8 mouse cellular contexts compared by ENCODE assay signal in the genomic region with DNA sequence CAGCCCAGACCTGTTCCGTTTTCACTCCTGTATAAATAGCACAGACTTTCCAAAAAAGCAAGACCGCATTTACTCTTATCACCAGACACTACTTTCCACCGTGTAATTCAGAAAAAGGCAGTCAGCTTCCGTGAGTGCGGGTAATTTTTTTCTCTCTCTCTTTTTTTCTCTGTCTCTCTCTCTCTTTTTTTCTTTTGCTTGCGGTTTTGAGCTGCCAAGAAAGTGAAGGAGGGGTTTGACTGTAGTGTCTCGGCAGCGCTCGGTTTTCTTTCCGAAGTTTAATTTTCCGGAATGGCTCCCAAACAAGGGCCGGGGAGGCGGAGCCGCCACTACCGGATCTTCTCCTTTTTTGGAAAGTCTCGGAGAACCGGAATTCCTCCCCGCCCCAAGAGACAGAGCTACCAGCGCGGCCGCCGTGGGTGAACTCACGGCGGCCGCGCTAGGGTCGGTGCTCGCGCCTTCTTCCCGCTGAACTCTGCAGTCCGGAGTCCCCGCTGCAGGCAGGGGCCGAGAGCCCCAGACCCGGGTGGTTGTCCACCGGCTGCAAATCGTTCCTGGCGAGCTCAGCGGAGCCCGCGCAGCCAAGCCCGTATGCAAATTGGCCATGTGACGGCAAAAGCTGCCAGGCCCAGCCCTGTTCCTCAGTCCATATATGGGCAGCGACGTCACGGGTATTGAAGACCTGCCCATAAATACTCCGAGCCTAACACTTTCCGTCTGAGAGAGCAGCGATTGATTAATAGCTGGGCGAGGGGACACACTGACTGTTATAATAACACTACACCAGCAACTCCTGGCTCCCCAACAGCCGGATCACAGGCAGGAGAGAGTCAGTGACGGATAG. TPM values are rescaled to one million over a fixed set of nuclear protein-coding genes. Genes with fewer than 3 reads are reported as not detected.
DNase-seq lines count a peak whose midpoint lies in the region; ATAC-seq and TF ChIP-seq lines count a peak whose summit lies in the region.

No protein-coding gene starts in this region.

- peaks cover 22% of the 10 kb centered on the region for H3K4me1 ChIP-seq in hindbrain, postnatal 0 days (ENCODE audit: insufficient read depth, low read length)

- TF ChIP-seq CTCF in hindbrain, postnatal 0 days (IDR thresholded peaks at IDR 0.05; ENCODE audit: low read depth) = no peak
- TF ChIP-seq CTCF in left cerebral cortex, adult 2 months (IDR thresholded peaks at IDR 0.05) = no peak

- no peaks in the 10 kb centered on the region for H3K36me3 ChIP-seq in hindbrain, postnatal 0 days (ENCODE audit: insufficient read depth, low read length)

- H3K9ac ChIP-seq in hindbrain, postnatal 0 days (replicated peaks; ENCODE audit: low read length) = peak overlapping the region; percentile 47

- H3K27me3 ChIP-seq in hindbrain, postnatal 0 days (ENCODE audit: insufficient read depth, low read length) = peaks cover 66% of the 10 kb centered on the region

- peak; percentile 87 for ATAC-seq in hindbrain, postnatal 0 days
- ATAC-seq in megakaryocyte, adult 5-6 weeks (ENCODE audit: poor library complexity, severe bottlenecking) = peak; percentile 75

- peak overlapping the region; percentile 58; the same call in 1 of the 2 replicates for H3K27ac ChIP-seq in hindbrain, postnatal 0 days
- peak overlapping the region; percentile 83 for H3K27ac ChIP-seq in left cerebral cortex, adult 2 months

- H3K9me3 ChIP-seq in hindbrain, postnatal 0 days (ENCODE audit: low read length) = no peaks in the 10 kb centered on the region

- peak; percentile 97 for DNase-seq in T-cell, adult 2 months (ENCODE audit: low spot score)
- DNase-seq in cerebellum, postnatal 36 days = peak; percentile 81 to 82
- peak; percentile 94 for DNase-seq in gastrocnemius, adult 18-20 months (ENCODE audit: low spot score)
- peak; percentile 91 for DNase-seq in hindbrain, postnatal 0 days (ENCODE audit: low spot score)
- peak; percentile 83 to 84 for DNase-seq in left cerebral cortex, adult 2 months (ENCODE audit: extremely low spot score in 1 of 2, low spot score in 2 of 2)
- DNase-seq in right cerebral cortex, adult 2 months (ENCODE audit: low spot score in 2 of 2) = peak; percentile 84 to 91
- peak; percentile 92 for DNase-seq in urinary bladder, postnatal 14 days (ENCODE audit: low spot score)

- WGBS in hindbrain, postnatal 0 days = under 1% methylated on average over 51 of the region's 51 CpGs

- H3K4me3 ChIP-seq in hindbrain, postnatal 0 days (ENCODE audit: low read length) = peak overlapping the region; percentile 59
- H3K4me3 ChIP-seq in left cerebral cortex, adult 2 months = peak overlapping the region; percentile 72

- intact Hi-C loops in left cerebral cortex, adult 2 months (cut with DNase I) = loop anchor here (1.0 to 10.0 kb wide), 9 partner anchors 45 to 633 kb away; no protein-coding TSS in a partner anchor

- H3K4me2 ChIP-seq in hindbrain, postnatal 0 days (ENCODE audit: low read depth, low read length) = peak overlapping the region; percentile 96

RNA-seq across cellular contexts. Expression of a gene that starts 2.1 kb away (rescaled TPM):
- 1 to 10 TPM in 1 of 2 experiments, under 1 TPM in 1; 0.91 to 2.1 TPM for total RNA-seq in gastrocnemius, adult 18-20 months (2021)
- total RNA-seq in hindbrain, postnatal 0 days (2014; rRNA removed) = 0.58 and 2.4 TPM in 2 replicates
- polyA plus RNA-seq in hindbrain, postnatal 0 days (2015; fragmentation: Nextera tagmentation; extraction: Ambion mirVana) = 1.2 and 2.4 TPM in 2 replicates
- total RNA-seq in left cerebral cortex, adult 2 months (2021) = 10 to 100 TPM; 14.2 to 30.7 TPM
- total RNA-seq in megakaryocyte, adult 5-6 weeks (2015) = 1.0 and 1.2 TPM in 2 replicates
- total RNA-seq in megakaryocyte, adult 5-6 weeks (2017) = 1.4 and 13.3 TPM in 2 replicates

RNA-seq across cellular contexts. Expression of a gene that starts 11.4 kb away (rescaled TPM):
- total RNA-seq in gastrocnemius, adult 18-20 months (2021) = 10 to 100 TPM; 22.8 to 25.1 TPM
- total RNA-seq in hindbrain, postnatal 0 days (2014; rRNA removed) = 64.8 and 80.3 TPM in 2 replicates
- 70.4 and 70.6 TPM in 2 replicates for polyA plus RNA-seq in hindbrain, postnatal 0 days (2015; fragmentation: Nextera tagmentation; extraction: Ambion mirVana)
- 10 to 100 TPM; 36.6 to 37.7 TPM for total RNA-seq in left cerebral cortex, adult 2 months (2021)
- total RNA-seq in megakaryocyte, adult 5-6 weeks (2015) = 11.0 and 12.7 TPM in 2 replicates
- 13.2 and 16.3 TPM in 2 replicates for total RNA-seq in megakaryocyte, adult 5-6 weeks (2017)

Comparison
In these comparisons a context has a peak if more than half of its experiments do, and no peak if none do; other contexts are left out.
1. Peak in every context shown above with its lines: DNase-seq, ATAC-seq, H3K4me3 ChIP-seq and H3K27ac ChIP-seq.